In genomic region chr17:80796790-80797189, GRCm38 (mm10) we compare ENCODE assay signal across 21 mouse cellular contexts.
DNase-seq lines count a peak whose midpoint lies in the region; ATAC-seq lines count a peak whose summit lies in the region.
"Had no signal": no experiment of that assay in that cellular context is flagged by ENCODE, and none has a peak within 500 bp of the region (broad histone marks: within the 10 kb centered on the region; RNA-seq: fewer than 3 reads in every experiment).

No protein-coding gene starts in this region.

- no peak overlapping the region for H3K27ac ChIP-seq in hindbrain, embryonic 12.5 days
- H3K27ac ChIP-seq: heart, embryonic 15.5 days; intestine, embryonic 15.5 days; liver, embryonic 13.5 days; neural tube, embryonic 12.5 days had no signal

- no peak overlapping the region for H3K4me2 ChIP-seq in hindbrain, embryonic 12.5 days (replicated peaks)
- H3K4me2 ChIP-seq: embryonic facial prominence, embryonic 15.5 days; heart, embryonic 15.5 days; intestine, embryonic 15.5 days; liver, embryonic 13.5 days; neural tube, embryonic 12.5 days had no signal

- WGBS in hindbrain, embryonic 12.5 days = 83% methylated on average over 5 of the region's 5 CpGs

- intact Hi-C loops in left cerebral cortex, postnatal 4 days (cut with DNase I) = no loop called here
- intact Hi-C loops in left cerebral cortex, postnatal 14 days (cut with DNase I) = no loop called here

- peak; percentile 48 for DNase-seq in left cerebral cortex, postnatal 4 days
- DNase-seq in left cerebral cortex, postnatal 14 days (ENCODE audit: low spot score in 2 of 2) = no peak
- peak; percentile 77 for DNase-seq in cerebellum, adult 11-12 months
- peak; percentile 79 for DNase-seq in cerebellum, adult 9-11 months
- DNase-seq in gastrocnemius, postnatal 25 days = peak; percentile 21
- no peak for DNase-seq in kidney, postnatal 25 days
- no peak for DNase-seq in lung, postnatal 25 days (ENCODE audit: low spot score)
- DNase-seq: adrenal gland, postnatal 14 days; forebrain, postnatal 0 days; kidney, adult 8-10 months; kidney, postnatal 14 days; liver, embryonic 13.5 days; lung, adult 2 months; lung, postnatal 14 days; midbrain, embryonic 14.5 days had no signal

- peaks cover 7% of the 10 kb centered on the region; the same call in 1 of the 2 replicates for H3K4me1 ChIP-seq in hindbrain, embryonic 12.5 days
- H3K4me1 ChIP-seq: liver, embryonic 13.5 days; neural tube, embryonic 12.5 days had no signal

- H3K27me3 ChIP-seq in hindbrain, embryonic 12.5 days = no peaks in the 10 kb centered on the region
- H3K27me3 ChIP-seq: embryonic facial prominence, embryonic 15.5 days; heart, embryonic 15.5 days; intestine, embryonic 15.5 days; neural tube, embryonic 12.5 days had no signal

- no peak overlapping the region for H3K9ac ChIP-seq in hindbrain, embryonic 12.5 days
- H3K9ac ChIP-seq: embryonic facial prominence, embryonic 15.5 days; forebrain, postnatal 0 days; heart, embryonic 15.5 days; intestine, embryonic 15.5 days; liver, embryonic 13.5 days; neural tube, embryonic 12.5 days had no signal

- no peaks in the 10 kb centered on the region for H3K36me3 ChIP-seq in hindbrain, embryonic 12.5 days
- H3K36me3 ChIP-seq: embryonic facial prominence, embryonic 15.5 days; heart, embryonic 15.5 days; intestine, embryonic 15.5 days; liver, embryonic 13.5 days; neural tube, embryonic 12.5 days had no signal

- H3K9me3 ChIP-seq in hindbrain, embryonic 12.5 days (replicated peaks) = no peaks in the 10 kb centered on the region; the same call in 1 of the 2 replicates
- H3K9me3 ChIP-seq: embryonic facial prominence, embryonic 15.5 days; heart, embryonic 15.5 days; intestine, embryonic 15.5 days; liver, embryonic 13.5 days; neural tube, embryonic 12.5 days had no signal

- ATAC-seq in hindbrain, embryonic 12.5 days (ENCODE audit: low FRiP score) = no peak
- ATAC-seq: forebrain, postnatal 0 days; hindbrain, embryonic 16.5 days; intestine, embryonic 15.5 days had no signal

- no peak overlapping the region for H3K4me3 ChIP-seq in hindbrain, embryonic 12.5 days
- H3K4me3 ChIP-seq: embryonic facial prominence, embryonic 15.5 days; heart, embryonic 15.5 days; intestine, embryonic 15.5 days; liver, embryonic 13.5 days; neural tube, embryonic 12.5 days had no signal

Comparison
In these comparisons a context has a peak if more than half of its experiments do, and no peak if none do; other contexts are left out.
1. DNase-seq: peak in left cerebral cortex, postnatal 4 days (single experiment), cerebellum, adult 11-12 months (single experiment), cerebellum, adult 9-11 months (single experiment) and gastrocnemius, postnatal 25 days (single experiment); none in left cerebral cortex, postnatal 14 days (0 of 2), kidney, postnatal 25 days (0 of 2) and lung, postnatal 25 days (single experiment).